Mouse (Mus musculus) E14TG2a.4 (cell line): ENCODE measurements at regions not wholly inside any gene's neighbourhood (a gene's known extent, or its start where the extent isn't known, plus 50 kb on each side); places are given as distances from the start of the nearest gene placed in this dataset.

ENCODE experiments used
- H3K27me3 ChIP-seq: 2 replicates; pipeline ENCODE4 v1.6.1; 2014; ENCODE audit warnings: low read length, control low read depth; ENCODE audit not compliant: insufficient read depth
- H3K36me3 ChIP-seq: 2 replicates; pipeline ENCODE4 v1.6.1; 2014; ENCODE audit warnings: low read length, control low read depth; ENCODE audit not compliant: insufficient read depth
- H3K4me1 ChIP-seq: replicated peaks from 2 replicates; pipeline ENCODE4 v1.6.1; 2014; ENCODE audit warnings: low read depth, low read length, control low read depth
- H3K4me3 ChIP-seq: replicated peaks from 2 replicates; pipeline ENCODE4 v1.5.1; 2014; ENCODE audit warnings: mild to moderate bottlenecking, low read length
- H3K9me3 ChIP-seq: 2 replicates; pipeline ENCODE4 v1.6.1; 2014; ENCODE audit warnings: low read length, control low read depth
- CTCF ChIP-seq: conservative IDR thresholded peaks from 2 replicates; pipeline ENCODE4 v1.5.1; 2014; ENCODE audit warnings: low read length
- NANOG ChIP-seq: IDR thresholded peaks from 2 replicates; pipeline ENCODE4 v1.6.1; 2014; ENCODE audit warnings: borderline replicate concordance, low read length, mixed read lengths
- POU5F1 ChIP-seq: IDR thresholded peaks from 2 replicates; pipeline ENCODE4 v1.6.1; 2014; ENCODE audit warnings: low read length, borderline replicate concordance

- Histone ChIP-seq H3K36me3 (no peaks in the 10 kb centered on the region), H3K4me3 (no peak overlapping the region), H3K4me1 (peaks cover 14% of the 10 kb centered on the region), H3K9me3 (no peaks in the 10 kb centered on the region), H3K27me3 (no peaks in the 10 kb centered on the region)
- TF ChIP-seq CTCF (no peak), NANOG (no peak), POU5F1 (no peak)
Measured at GRCm38 (mm10) chr12:27978257-27978931, 573.8 kb downstream of the Dcdc2c start.

- Histone ChIP-seq H3K27me3 (no peaks in the 10 kb centered on the region), H3K4me3 (no peak overlapping the region), H3K36me3 (no peaks in the 10 kb centered on the region), H3K4me1 (peaks cover 18% of the 10 kb centered on the region), H3K9me3 (no peaks in the 10 kb centered on the region)
- TF ChIP-seq POU5F1, result no peak
- no peak for TF ChIP-seq NANOG
- TF ChIP-seq CTCF, result no peak
Measured at GRCm38 (mm10) chr12:27977548-27978256, 574.5 kb downstream of the Dcdc2c start.

GRCm38 (mm10) chr12:27962908-27963307 is 589.3 kb downstream of the Dcdc2c start:
- H3K4me3 ChIP-seq, result no peak overlapping the region
- TF ChIP-seq CTCF (no peak), NANOG (no peak)

GRCm38 (mm10) chr12:27960064-27960463 is 592.1 kb downstream of the Dcdc2c start:
- Histone ChIP-seq H3K4me1 (no peaks in the 10 kb centered on the region), H3K27me3 (no peaks in the 10 kb centered on the region), H3K4me3 (no peak overlapping the region), H3K9me3 (no peaks in the 10 kb centered on the region), H3K36me3 (no peaks in the 10 kb centered on the region)
- TF ChIP-seq POU5F1, result no peak
- TF ChIP-seq CTCF, result no peak
- TF ChIP-seq NANOG, result no peak

More at GRCm38 (mm10) chr12:27962908-27963307, 589.3 kb downstream of the Dcdc2c start:
- H3K27me3 ChIP-seq, result no peaks in the 10 kb centered on the region
- H3K4me1 ChIP-seq, result no peaks in the 10 kb centered on the region
- H3K36me3 ChIP-seq, result no peaks in the 10 kb centered on the region
- no peaks in the 10 kb centered on the region for H3K9me3 ChIP-seq

GRCm38 (mm10) chr12:27947646-27948045 is 604.6 kb downstream of the Dcdc2c start:
- Histone ChIP-seq H3K4me3 (no peak overlapping the region), H3K27me3 (no peaks in the 10 kb centered on the region), H3K9me3 (no peaks in the 10 kb centered on the region), H3K4me1 (no peaks in the 10 kb centered on the region), H3K36me3 (no peaks in the 10 kb centered on the region)
- no peak for TF ChIP-seq POU5F1
- TF ChIP-seq NANOG, result no peak
- no peak for TF ChIP-seq CTCF

- TF ChIP-seq CTCF, result no peak
Measured at GRCm38 (mm10) chr12:27946866-27947459, 604.6 kb upstream of the Sox11 start.

GRCm38 (mm10) chr12:27945411-27945810 is 603.0 kb upstream of the Sox11 start:
- H3K4me1 ChIP-seq, result no peaks in the 10 kb centered on the region
- peaks cover 12% of the 10 kb centered on the region for H3K9me3 ChIP-seq
- H3K27me3 ChIP-seq, result no peaks in the 10 kb centered on the region
- TF ChIP-seq NANOG (no peak), POU5F1 (no peak), CTCF (no peak)
- no peak overlapping the region for H3K4me3 ChIP-seq
- no peaks in the 10 kb centered on the region for H3K36me3 ChIP-seq

More at GRCm38 (mm10) chr12:27946866-27947459, 604.6 kb upstream of the Sox11 start:
- no peaks in the 10 kb centered on the region for H3K36me3 ChIP-seq
- peaks cover 2% of the 10 kb centered on the region; the same call in 1 of the 2 replicates for H3K9me3 ChIP-seq
- no peaks in the 10 kb centered on the region for H3K27me3 ChIP-seq
- no peak overlapping the region for H3K4me3 ChIP-seq
- H3K4me1 ChIP-seq, result no peaks in the 10 kb centered on the region

- no peak overlapping the region for H3K4me3 ChIP-seq
Measured at GRCm38 (mm10) chr12:27941053-27941452, 598.7 kb upstream of the Sox11 start.

More at GRCm38 (mm10) chr12:27941053-27941452, 598.7 kb upstream of the Sox11 start:
- no peaks in the 10 kb centered on the region for H3K27me3 ChIP-seq
- peaks cover 12% of the 10 kb centered on the region for H3K9me3 ChIP-seq
- no peaks in the 10 kb centered on the region for H3K4me1 ChIP-seq
- no peaks in the 10 kb centered on the region for H3K36me3 ChIP-seq
- no peak for TF ChIP-seq POU5F1
- no peak for TF ChIP-seq CTCF
- TF ChIP-seq NANOG, result no peak
